Mouse (Mus musculus) cortical plate, adult 2 months (tissue): ENCODE results near the gene Tst. TPM values are rescaled to one million over a fixed set of nuclear protein-coding genes. Genes with fewer than 3 reads are reported as not detected.

ENCODE experiments used
- H3K27ac ChIP-seq: fragments of 200-500 bp; 2 replicates; pipeline ENCODE4 v1.5.1; 2012; ENCODE audit warnings: low read length, control low read depth, inconsistent platforms; ENCODE audit not compliant: insufficient read depth
- H3K4me1 ChIP-seq: fragments of 200-500 bp; 2 replicates; pipeline ENCODE4 v1.6.1; 2011; ENCODE audit warnings: low read length; ENCODE audit not compliant: control insufficient read depth, insufficient read depth
- H3K4me3 ChIP-seq: fragments of 200-500 bp; 2 replicates; pipeline ENCODE4 v1.5.1; 2011; ENCODE audit warnings: mild to moderate bottlenecking, low read length, control low read depth; ENCODE audit not compliant: insufficient read depth
- CTCF ChIP-seq: fragments of 200-500 bp; IDR thresholded peaks from 2 replicates; pipeline ENCODE4 v1.5.1; 2011; ENCODE audit warnings: mild to moderate bottlenecking, control low read depth, low read length; ENCODE audit not compliant: insufficient read depth; ENCODE audit errors: extremely low read depth
- POLR2A ChIP-seq: fragments of 200-500 bp; IDR thresholded peaks from 2 replicates; pipeline ENCODE4 v1.6.1; 2011; ENCODE audit warnings: mild to moderate bottlenecking, low read length, control low read depth; ENCODE audit not compliant: insufficient read depth; ENCODE audit errors: extremely low read depth
- polyA plus RNA-seq: library from polyadenylated mRNA; depleted of rRNA; stranded (reverse); fragments of >200 nt; gene quantifications from 2 replicates; pipeline ENCODE4 v1.2.3, GENCODE M21; 2012

Gene Tst
- polyA plus RNA-seq, 1 experiment = 67.6 TPM

GRCm38 (mm10) chr15:78380208-78380607 lies 25.5 kb downstream of the Tst start:
- Histone ChIP-seq H3K27ac (no peak overlapping the region), H3K4me1 (peaks cover 4% of the 10 kb centered on the region; the same call in 1 of the 2 replicates), H3K4me3 (no peak overlapping the region)
- no peak for TF ChIP-seq CTCF
- TF ChIP-seq POLR2A = no peak

DNA sequence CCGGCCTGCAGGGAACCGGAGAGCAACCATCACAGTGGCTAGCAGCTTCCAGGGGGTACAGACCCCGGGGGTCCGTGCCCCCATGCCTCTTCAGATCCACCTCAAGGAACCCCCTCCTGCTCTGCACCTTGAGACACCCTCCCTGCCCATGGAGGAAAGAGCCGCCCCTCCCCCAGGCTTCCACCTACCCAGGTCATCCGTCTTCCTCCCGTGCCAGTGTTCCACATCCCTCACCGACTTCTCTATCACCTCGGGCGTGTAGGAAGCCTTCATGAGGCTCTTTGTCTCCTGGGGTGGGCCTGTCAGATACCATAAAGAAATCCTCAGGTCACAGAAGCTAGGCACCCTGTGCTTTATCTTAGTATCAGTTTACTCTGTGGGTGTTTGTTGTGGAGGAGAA lies 27.2 kb downstream of the Tst start:
- TF ChIP-seq CTCF (no peak), POLR2A (no peak)
- Histone ChIP-seq H3K4me1 (peaks cover 6% of the 10 kb centered on the region), H3K4me3 (no peak overlapping the region), H3K27ac (no peak overlapping the region)

DNA sequence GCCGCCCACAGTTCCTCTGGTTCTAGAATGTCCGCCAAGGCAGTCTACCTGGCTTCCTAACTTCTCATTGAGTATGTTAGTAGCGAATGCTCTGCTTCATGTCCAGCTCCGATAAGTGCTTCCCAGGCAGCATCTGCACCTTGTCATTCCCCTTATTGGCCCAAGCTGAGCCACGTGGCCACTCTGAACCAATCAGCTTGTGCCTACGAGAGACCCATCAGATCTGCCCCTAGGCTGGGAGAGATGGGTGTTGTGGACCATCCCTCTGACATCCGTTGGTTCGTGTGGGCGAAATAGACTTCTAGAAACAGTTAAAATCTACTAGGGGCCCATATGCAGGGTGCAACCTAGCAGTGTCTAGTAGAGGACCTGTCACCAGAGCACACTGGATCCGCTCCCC lies 27.8 kb downstream of the Tst start:
- TF ChIP-seq CTCF = no peak
- TF ChIP-seq POLR2A = no peak
- Histone ChIP-seq H3K4me3 (no peak overlapping the region), H3K27ac (no peak overlapping the region)

DNA sequence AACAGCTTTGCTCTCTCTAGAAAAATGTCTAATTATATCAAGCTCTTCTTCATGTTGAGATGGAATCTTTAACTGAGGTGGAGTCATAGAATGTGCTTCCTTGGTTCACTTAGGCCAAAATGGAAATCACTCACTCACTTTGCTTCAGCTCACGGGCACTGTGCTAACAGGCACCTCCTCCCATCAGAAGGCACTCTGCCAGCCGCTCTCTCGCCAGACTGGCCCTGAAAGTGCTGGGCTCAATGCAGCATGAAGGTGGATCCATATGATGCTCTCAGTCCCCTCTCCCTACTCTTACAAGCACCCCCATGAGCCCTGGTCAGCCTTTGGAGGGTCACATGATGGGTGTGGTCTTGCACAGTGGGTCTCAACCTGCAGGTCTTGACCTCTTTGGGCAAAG lies 31.5 kb downstream of the Tst start:
- Histone ChIP-seq H3K27ac (no peak overlapping the region), H3K4me1 (peaks cover 3% of the 10 kb centered on the region), H3K4me3 (no peak overlapping the region)
- TF ChIP-seq CTCF (no peak), POLR2A (no peak)

More for the DNA sequence above, 27.8 kb downstream of the Tst start:
- H3K4me1 ChIP-seq = peaks cover 6% of the 10 kb centered on the region

DNA sequence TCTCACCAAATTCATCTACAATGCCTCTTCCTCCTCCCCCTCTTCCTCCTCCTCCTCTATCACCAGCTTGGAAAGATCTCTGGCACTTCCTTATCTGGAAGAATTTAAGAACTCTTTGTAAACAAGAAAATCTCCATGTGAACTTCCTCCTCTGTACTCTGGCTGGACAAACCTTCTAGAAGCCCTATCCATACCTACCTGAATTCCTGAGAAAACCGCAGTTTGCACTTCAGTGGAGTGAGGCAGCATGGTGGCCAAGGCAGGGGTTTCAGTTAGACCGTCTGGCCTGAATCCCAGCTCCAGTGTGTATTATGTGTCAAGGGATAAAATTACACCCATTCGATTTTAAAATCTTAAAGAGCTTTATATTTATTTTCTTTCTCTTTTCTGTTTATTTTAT lies 32.9 kb downstream of the Tst start:
- H3K4me1 ChIP-seq = peaks cover 3% of the 10 kb centered on the region
- TF ChIP-seq CTCF (no peak), POLR2A (no peak)
- no peak overlapping the region for H3K27ac ChIP-seq
- H3K4me3 ChIP-seq = no peak overlapping the region

DNA sequence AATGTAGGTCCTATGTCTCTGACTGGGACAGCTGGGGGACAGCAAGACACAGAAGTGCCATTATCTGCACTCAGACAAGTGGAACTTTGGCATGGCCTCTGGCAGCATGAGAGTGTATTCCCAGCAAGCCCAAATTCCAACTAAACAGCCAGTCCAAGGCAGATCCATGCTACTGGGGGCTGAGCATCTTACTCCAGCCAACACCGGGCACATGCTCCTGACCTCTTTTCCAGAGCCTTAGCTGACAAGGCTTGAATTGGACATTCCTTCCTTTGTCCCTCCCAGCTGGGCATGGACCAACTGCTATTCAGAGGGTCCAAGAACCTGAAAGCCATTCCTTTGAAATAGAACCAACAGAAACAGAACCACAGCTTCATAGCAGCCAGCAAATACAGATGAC lies 36.1 kb downstream of the Tst start:
- no peak overlapping the region for H3K27ac ChIP-seq
- H3K4me3 ChIP-seq = no peak overlapping the region
- no peak for TF ChIP-seq CTCF
- TF ChIP-seq POLR2A = no peak
- peaks cover 3% of the 10 kb centered on the region for H3K4me1 ChIP-seq

DNA sequence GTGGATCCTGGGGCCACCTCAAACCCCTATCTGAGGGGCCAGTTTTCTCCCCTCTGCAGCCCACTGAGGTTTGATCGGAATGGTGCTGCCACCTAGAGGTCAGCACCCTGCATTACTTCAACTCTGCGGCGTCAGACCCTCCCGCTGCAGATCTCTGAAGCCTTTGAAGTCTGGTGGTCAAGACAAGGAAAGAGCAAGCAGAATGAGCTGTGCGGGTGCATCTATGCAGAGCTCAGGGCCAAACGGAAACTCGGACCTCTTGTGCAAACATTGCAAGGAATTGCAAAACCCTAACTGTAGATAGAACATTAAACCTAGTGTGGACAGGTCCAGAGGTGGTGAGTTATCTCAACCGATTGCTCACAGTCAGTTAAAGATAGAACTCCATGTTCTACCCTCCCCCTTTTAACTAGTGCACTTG lies 36.8 kb downstream of the Tst start:
- TF ChIP-seq CTCF = peak; percentile 75
- no peak for TF ChIP-seq POLR2A
- H3K27ac ChIP-seq = no peak overlapping the region

DNA sequence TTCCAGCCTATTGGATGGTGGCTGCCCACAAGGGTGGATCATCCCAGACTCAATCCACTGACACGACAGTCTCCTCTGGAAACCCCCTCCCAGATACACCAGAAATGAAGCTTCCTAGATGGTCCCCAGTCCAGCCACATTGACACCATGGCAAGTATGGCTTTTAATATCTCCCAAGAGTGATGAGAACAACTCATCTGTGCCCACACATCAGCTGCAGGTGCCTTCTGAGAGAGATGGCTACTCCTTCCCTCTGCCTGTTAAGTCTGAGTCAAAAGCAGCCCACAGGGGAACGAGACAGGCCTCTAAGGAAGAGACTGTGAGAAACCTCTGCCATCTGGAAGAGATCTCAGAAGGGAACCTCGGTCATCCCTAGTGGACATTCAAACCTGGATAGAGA lies 37.9 kb downstream of the Tst start:
- TF ChIP-seq CTCF (no peak), POLR2A (no peak)
- no peaks in the 10 kb centered on the region; the same call in 1 of the 2 replicates for H3K4me1 ChIP-seq
- H3K27ac ChIP-seq = no peak overlapping the region
- no peak overlapping the region for H3K4me3 ChIP-seq

More for the DNA sequence above, 36.8 kb downstream of the Tst start:
- Histone ChIP-seq H3K4me1 (no peaks in the 10 kb centered on the region; the same call in 1 of the 2 replicates), H3K4me3 (no peak overlapping the region)

DNA sequence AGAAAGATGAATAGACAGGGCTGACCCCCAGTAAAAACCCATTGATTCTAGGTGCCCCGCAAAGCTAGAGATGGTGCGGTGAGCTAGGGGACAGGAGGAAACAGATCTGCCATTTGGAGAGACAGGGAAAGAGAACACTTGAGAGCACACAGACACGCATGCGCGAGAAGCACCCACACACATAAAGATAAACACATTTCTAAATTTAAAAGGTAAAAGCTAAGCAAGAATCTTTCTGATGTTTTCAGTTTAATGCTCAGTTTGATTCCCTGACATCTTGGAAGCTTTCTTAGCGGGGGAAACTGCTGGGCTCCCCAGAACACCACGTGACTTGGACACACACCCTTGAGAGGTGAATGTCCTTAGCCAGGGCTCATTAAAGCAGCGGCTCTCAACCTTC lies 38.8 kb downstream of the Tst start:
- no peak for TF ChIP-seq CTCF
- TF ChIP-seq POLR2A = peak; percentile 47; the same call in 1 of the 2 replicates
- 0 out of 2 replicates have a peak overlapping the region, but pooled peaks have one; percentile 6 for H3K27ac ChIP-seq

DNA sequence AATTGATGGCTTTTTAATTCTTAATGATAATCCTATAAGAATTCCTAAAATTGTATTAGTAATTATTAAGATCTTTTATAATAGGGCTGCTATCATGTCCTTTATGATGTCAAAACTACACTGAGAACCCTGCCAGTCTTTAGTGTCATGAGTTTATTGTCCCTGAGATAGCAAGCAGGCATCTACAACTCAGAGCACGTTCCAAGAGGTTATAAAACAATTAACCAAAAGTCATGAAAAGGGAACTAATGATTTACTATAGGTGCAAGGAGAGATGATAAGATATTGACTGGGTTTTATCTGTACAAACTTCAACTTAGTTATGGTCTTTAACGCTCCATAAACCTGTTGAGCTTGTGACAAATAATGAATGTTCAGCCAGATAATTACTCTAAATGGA lies 39.8 kb downstream of the Tst start:
- Histone ChIP-seq H3K4me1 (no peaks in the 10 kb centered on the region; the same call in 1 of the 2 replicates), H3K27ac (no peak overlapping the region), H3K4me3 (no peak overlapping the region)
- TF ChIP-seq POLR2A (no peak), CTCF (no peak)

More for the DNA sequence above, 38.8 kb downstream of the Tst start:
- no peak overlapping the region for H3K4me3 ChIP-seq
- H3K4me1 ChIP-seq = no peaks in the 10 kb centered on the region; the same call in 1 of the 2 replicates

- no peak overlapping the region for H3K27ac ChIP-seq
- H3K4me3 ChIP-seq = no peak overlapping the region
- TF ChIP-seq CTCF = no peak
- TF ChIP-seq POLR2A = no peak
- H3K4me1 ChIP-seq = no peaks in the 10 kb centered on the region
These were observed 50.2 kb downstream of the Tst start for GRCm38 (mm10) chr15:78355548-78355947.
